Mouse (Mus musculus) ES-Bruce4 (cell line): ENCODE measurements around the gene Runx3. TPM values are rescaled to one million over a fixed set of nuclear protein-coding genes. Genes with fewer than 3 reads are reported as not detected.

Source experiments
- H3K27ac ChIP-seq: 2 replicates; pipeline ENCODE4 v1.5.1; 2012; ENCODE audit warnings: low read length, inconsistent platforms; ENCODE audit not compliant: insufficient read depth
- H3K27me3 ChIP-seq: 2 replicates; pipeline ENCODE4 v1.6.1; 2012; ENCODE audit warnings: mild to moderate bottlenecking, low read length, inconsistent platforms; ENCODE audit not compliant: control insufficient read depth, poor library complexity, insufficient read depth, severe bottlenecking
- H3K36me3 ChIP-seq: 2 replicates; pipeline ENCODE4 v1.6.1; 2012; ENCODE audit warnings: inconsistent platforms, mild to moderate bottlenecking, low read length, moderate library complexity; ENCODE audit not compliant: control insufficient read depth, poor library complexity, insufficient read depth, severe bottlenecking
- H3K4me1 ChIP-seq: one replicate; pipeline ENCODE4 v1.8.1; 2011; ENCODE audit warnings: low read length; ENCODE audit not compliant: control insufficient read depth, insufficient read depth
- H3K4me3 ChIP-seq: 2 replicates; pipeline ENCODE4 v1.5.1; 2011; ENCODE audit warnings: low read depth, mild to moderate bottlenecking, low read length
- H3K9ac ChIP-seq: 2 replicates; pipeline ENCODE4 v1.6.1; 2012; ENCODE audit warnings: low read depth, mild to moderate bottlenecking, inconsistent platforms; ENCODE audit not compliant: poor library complexity, severe bottlenecking
- H3K9me3 ChIP-seq: replicated peaks from 2 replicates; pipeline ENCODE4 v1.6.1; 2012; ENCODE audit warnings: mild to moderate bottlenecking, low read length, inconsistent platforms; ENCODE audit not compliant: control insufficient read depth, poor library complexity, insufficient read depth, severe bottlenecking
- CTCF ChIP-seq: IDR thresholded peaks from one replicate; pipeline ENCODE4 v1.8.1; 2011; ENCODE audit warnings: low read depth, low read length
- EP300 ChIP-seq: IDR thresholded peaks from 2 replicates; pipeline ENCODE4 v1.6.1; 2011; ENCODE audit warnings: low read depth, low read length; ENCODE audit not compliant: insufficient read depth
- POLR2A ChIP-seq: IDR thresholded peaks from one replicate; pipeline ENCODE4 v1.8.1; 2011; ENCODE audit warnings: low read length; ENCODE audit not compliant: insufficient read depth
- polyA plus RNA-seq: library from polyadenylated mRNA; stranded (reverse); fragments of >200 nt; gene quantifications from 2 replicates; pipeline ENCODE4 v1.2.4, GENCODE M21; 2011; ENCODE audit warnings: low read depth; ENCODE audit not compliant: missing spikeins, insufficient read depth, insufficient read length

Gene Runx3
- polyA plus RNA-seq, 1 experiment: 0.76 TPM

DNA sequence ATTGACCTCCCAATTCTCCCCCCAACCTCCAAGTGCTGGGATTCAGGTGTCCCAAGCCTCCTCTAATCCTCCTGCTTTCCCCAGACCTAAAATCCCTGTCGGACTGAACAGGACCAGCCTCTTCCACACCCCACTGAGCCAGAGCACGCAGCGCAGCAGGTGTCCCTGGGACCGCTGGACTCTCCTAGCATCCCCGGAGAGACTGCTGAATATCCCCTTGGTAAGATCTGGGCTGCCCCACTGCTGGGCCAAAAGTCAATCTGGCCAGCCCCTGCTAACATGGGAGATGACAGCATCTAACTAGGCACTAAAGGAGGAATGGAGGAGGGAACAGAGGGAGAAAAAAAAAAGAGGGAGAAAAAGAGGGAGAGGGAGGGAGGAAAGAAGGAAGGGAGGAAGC is 84.8 kb downstream of the Runx3 start:
- no peak for TF ChIP-seq CTCF
- no peak for TF ChIP-seq EP300
- TF ChIP-seq POLR2A: no peak
- Histone ChIP-seq H3K9ac (no peak overlapping the region), H3K4me1 (no peaks in the 10 kb centered on the region), H3K27ac (no peak overlapping the region), H3K36me3 (no peaks in the 10 kb centered on the region), H3K4me3 (no peak overlapping the region), H3K9me3 (no peaks in the 10 kb centered on the region), H3K27me3 (no peaks in the 10 kb centered on the region)

- no peak overlapping the region for H3K27ac ChIP-seq
- TF ChIP-seq CTCF (peak; percentile 74), EP300 (0 out of 2 replicates have a peak, but pooled peaks have one; percentile 10), POLR2A (no peak)
- no peaks in the 10 kb centered on the region for H3K9me3 ChIP-seq
- no peak overlapping the region; the same call in 1 of the 2 replicates for H3K9ac ChIP-seq
- no peaks in the 10 kb centered on the region for H3K27me3 ChIP-seq
- no peaks in the 10 kb centered on the region for H3K4me1 ChIP-seq
- no peaks in the 10 kb centered on the region for H3K36me3 ChIP-seq
- peak overlapping the region; percentile 48 for H3K4me3 ChIP-seq
Measured at GRCm38 (mm10) chr4:135205711-135206600, 85.5 kb downstream of the Runx3 start.

- Histone ChIP-seq H3K36me3 (no peaks in the 10 kb centered on the region; the same call in 1 of the 2 replicates), H3K27me3 (no peaks in the 10 kb centered on the region), H3K4me3 (no peak overlapping the region), H3K9ac (no peak overlapping the region), H3K4me1 (no peaks in the 10 kb centered on the region), H3K9me3 (no peaks in the 10 kb centered on the region), H3K27ac (no peak overlapping the region)
- TF ChIP-seq CTCF (no peak), EP300 (no peak), POLR2A (no peak)
Measured at GRCm38 (mm10) chr4:135209846-135210245, 89.4 kb downstream of the Runx3 start.

DNA sequence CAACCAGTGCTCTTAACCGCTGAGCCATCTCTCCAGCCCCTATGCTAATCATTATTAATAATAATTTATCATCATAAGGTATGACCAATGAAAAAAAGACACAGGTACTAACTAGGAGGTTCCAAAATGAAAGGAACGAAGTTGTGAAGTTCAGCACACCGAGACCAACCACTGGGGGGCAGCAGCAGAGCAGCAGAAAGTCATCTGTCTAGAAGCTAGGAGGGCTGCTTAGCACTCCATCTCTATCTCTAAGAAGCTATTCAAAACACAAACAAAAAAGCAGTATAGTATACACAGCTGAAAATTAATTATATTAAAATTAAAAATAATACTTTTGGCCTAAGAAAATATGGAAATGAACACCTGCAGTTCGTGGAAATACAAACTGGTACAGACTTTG is 99.2 kb downstream of the Runx3 start:
- TF ChIP-seq CTCF: peak; percentile 84
- TF ChIP-seq POLR2A: no peak
- H3K36me3 ChIP-seq: peaks cover 56% of the 10 kb centered on the region
- no peaks in the 10 kb centered on the region for H3K27me3 ChIP-seq
- H3K4me1 ChIP-seq: no peaks in the 10 kb centered on the region
- no peak overlapping the region for H3K27ac ChIP-seq
- H3K9ac ChIP-seq: no peak overlapping the region
- H3K4me3 ChIP-seq: no peak overlapping the region
- no peaks in the 10 kb centered on the region for H3K9me3 ChIP-seq

- H3K27ac ChIP-seq: no peak overlapping the region
- no peaks in the 10 kb centered on the region for H3K4me1 ChIP-seq
- H3K36me3 ChIP-seq: peaks cover 55% of the 10 kb centered on the region
Measured at GRCm38 (mm10) chr4:135220641-135221040, 100.2 kb downstream of the Runx3 start.

GRCm38 (mm10) chr4:135221632-135222407 is 101.4 kb downstream of the Runx3 start:
- no peaks in the 10 kb centered on the region for H3K4me1 ChIP-seq
- H3K9me3 ChIP-seq: no peaks in the 10 kb centered on the region
- no peak overlapping the region for H3K27ac ChIP-seq
- TF ChIP-seq EP300 (no peak), CTCF (no peak), POLR2A (no peak)
- peaks cover 48% of the 10 kb centered on the region for H3K36me3 ChIP-seq
- no peak overlapping the region for H3K4me3 ChIP-seq
- H3K9ac ChIP-seq: no peak overlapping the region
- H3K27me3 ChIP-seq: no peaks in the 10 kb centered on the region

More at GRCm38 (mm10) chr4:135220641-135221040, 100.2 kb downstream of the Runx3 start:
- no peak for TF ChIP-seq POLR2A
- no peak for TF ChIP-seq CTCF
- TF ChIP-seq EP300: no peak
- Histone ChIP-seq H3K27me3 (no peaks in the 10 kb centered on the region), H3K9ac (no peak overlapping the region), H3K4me3 (no peak overlapping the region), H3K9me3 (no peaks in the 10 kb centered on the region)
